Mouse (Mus musculus) natural killer cell, adult 2 months (primary cell): ENCODE results near the gene Tesc.

Source experiments
- DNase-seq, 2 experiments: peaks; one replicate each; pipeline ENCODE4 v3.0.0; 2022; ENCODE audit warnings: low spot score in 2 of 2

The Tesc gene

DNA sequence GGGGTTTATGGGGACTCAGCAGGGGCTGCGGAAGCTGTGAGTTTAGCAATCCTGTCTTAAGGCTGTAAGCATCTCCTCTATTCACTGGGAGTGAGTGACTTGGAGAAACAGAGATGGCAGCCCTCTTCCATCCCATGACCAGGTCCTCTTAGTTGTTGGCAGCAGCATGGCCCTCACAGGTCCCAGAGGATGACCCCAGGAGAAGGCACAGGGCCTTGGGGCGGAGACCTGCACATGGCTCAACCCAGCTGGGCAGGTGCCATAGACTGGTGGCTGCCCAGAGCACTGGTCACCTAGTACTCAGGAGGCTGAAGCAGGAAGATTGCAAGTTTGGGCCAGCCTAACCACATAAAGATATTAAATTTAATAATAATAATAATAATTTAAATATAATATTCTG, 11.9 kb upstream of the Tesc start:
- DNase-seq: no peak

DNA sequence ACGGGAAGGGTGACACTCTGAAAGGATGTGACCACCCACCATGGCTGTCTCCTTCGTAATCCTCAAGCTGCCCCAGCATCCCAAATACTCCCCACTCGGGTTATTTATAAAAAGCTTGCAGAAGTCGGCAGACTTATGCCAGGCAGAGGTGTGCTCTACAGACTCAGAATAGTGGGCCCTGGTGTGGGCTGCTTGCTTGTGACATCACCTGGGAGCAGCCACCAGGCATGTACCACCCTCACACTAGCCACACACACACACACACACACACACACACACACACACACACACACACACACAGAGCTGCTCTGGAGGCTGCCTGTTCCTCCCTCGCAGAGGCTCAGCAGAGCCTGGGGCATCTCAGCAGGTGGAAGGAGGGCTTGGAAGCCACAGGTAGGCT, 10.0 kb upstream of the Tesc start:
- no peak for DNase-seq

DNA sequence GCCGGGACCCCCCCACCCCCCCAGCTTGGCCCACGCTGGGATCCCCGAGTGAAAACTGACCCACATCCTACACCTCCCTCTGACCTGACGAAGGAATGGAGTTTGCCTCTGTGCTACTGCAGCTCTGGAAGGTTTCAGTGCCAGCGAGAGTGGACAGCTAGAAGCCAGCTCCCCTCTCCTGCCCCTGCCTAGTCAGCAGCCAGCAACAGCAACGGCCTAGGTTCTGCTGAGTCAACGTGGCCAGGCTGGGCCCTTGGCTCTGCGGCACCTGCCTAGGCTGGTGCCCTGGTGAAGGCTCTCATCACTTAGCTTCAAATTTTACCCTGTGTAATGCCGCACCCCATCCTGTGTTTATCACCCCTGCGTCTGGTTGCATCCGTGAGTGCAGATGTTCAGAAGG, 7.6 kb upstream of the Tesc start:
- DNase-seq: no peak

DNA sequence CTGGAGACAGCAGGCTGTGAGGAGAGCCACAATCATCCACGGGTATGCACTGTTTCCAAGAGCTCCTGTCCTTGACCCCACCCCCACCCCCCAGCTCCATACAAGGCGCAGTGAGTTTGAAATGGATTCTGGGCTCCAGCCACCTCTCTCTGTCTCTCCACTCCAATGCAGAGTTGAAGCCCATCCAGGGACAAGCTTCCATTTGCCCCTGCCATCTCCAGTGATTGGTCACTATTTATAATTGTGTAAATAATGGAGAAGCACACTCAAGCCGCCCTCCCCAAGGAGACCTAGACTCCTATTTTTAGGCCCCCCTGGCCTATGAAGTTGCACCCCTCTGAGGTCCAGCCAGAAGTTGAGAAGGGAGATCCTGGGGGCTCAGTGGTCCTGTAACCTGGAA, 4.5 kb upstream of the Tesc start:
- no peak for DNase-seq

DNA sequence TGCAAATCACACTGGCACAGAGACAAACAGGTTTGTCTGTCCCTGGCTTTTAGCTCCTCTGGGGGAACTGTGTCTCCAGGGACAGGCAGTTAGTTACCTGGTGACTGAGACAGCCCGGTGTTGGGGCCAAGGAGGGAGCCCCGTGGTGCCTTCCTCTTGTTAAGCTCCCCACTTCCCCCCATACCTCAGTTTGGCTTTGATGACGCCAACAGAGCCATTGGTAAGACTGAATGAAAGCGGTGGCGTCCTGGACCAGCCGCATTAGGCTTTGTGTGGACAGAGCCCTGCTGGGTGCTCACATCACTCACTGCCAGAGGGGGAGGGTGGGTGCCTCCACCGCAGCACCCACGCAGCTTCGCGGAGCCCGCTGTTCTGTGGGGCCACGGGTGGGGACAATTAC, 1.7 kb upstream of the Tesc start:
- DNase-seq: no peak

DNA sequence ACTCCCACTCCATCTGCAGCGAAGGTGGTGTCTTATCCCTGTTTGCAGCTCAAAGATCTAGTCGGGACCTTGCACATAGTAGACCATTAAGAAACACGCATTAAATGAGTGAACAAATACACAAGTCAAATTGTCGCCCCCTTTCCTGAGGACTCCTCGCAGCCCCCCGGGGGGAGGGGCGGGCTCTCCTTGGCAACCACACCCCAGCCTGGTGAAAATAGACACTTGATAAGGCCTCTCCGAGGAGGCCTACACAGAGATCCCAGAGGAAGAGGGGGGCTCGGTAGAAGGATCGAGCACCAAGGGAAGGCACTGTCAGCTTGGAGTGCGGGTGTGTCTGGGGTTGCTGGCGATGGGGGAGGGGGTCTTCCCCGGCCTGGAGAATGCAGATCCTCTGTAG, 1.2 kb upstream of the Tesc start:
- DNase-seq: no peak

DNA sequence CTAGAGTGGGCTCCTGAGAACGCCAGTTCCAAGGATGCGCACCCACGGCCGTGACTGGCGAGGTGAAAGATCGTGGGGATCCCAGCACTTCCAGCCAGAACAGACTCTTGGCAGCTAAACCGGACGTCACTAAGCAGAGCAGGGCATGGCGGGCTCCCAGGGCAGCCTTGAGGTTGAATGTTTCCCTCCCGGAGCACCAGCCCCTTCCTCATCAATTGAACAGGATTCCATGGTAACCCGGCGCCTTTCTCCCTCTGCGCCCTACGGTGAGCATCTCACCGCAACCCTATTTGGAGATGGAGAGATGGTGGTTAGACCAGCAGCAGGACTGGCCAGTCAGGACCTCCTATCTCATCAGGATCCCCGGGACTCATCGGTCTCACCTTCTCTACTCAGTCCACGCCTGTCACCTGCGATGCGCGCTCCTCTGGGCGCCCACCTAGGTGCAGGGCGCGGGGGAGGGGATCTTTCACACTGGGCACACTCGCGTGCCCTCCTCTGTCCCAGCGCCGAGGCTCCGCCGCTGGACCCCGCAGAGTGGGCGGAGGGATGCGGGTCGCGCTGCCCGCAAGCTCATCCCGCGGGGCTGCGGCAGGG, 344 bp upstream of the Tesc start:
- DNase-seq: no peak

DNA sequence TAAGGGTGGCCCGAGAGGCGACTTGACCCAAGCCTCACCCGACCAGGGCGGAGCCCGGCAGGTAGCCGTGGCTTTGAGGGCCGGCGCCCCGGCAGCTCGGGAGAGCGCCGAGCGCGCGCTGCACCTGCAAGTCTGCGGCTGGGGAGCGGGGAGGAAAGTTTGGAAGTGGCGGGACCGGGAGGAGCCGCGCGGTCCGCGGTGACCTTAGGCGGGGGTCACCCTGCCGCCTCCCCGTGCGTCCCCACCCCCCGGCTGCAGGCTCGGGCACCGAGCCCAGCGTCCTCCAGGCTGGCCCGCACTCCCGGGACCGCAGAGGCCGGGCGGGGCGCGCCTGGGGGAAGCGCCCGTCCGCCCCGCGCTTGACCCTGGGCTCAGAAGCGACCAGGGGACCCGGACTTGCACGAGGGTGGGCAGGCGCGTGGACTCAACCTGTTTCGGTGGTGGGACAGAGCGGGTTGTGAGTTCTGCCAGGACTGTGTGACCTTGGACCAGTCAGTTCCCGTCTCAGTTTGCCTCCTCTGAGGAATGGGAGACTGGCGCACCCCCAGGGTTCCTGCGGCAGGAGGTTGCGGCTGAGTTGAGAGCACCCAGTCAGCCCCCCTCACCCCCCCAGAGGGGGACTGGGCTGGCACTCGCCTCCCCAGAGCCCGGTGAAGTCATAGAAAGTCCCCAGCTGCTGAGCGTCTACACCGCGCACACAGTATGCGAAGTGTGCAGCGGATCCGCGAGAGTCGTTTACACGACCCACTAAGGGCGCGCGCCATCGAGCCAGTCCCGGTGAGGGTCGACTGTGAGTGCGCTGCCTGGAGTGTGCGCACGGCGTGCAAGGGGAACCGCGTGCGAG, 870 bp downstream of the Tesc start:
- peak; percentile 30 to 32 for DNase-seq

DNA sequence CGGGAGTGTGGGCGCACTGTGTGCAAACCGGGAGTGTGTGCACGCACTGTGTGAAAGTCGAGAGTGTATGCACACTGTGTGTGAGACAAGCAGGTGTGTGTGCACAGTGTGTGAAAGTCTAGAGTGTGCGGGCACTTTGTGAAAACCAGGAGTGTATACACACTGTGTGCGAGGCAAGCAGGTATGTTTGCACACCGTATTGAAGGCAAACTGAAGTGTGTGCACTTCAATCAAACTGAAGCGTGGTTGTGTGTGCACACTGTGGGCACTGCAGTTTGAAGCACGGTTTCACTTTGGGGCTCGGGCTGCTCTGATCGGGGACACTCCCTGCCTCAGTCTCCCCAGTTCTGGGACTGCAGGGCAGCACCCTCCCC, 1.5 kb downstream of the Tesc start:
- DNase-seq: no peak

DNA sequence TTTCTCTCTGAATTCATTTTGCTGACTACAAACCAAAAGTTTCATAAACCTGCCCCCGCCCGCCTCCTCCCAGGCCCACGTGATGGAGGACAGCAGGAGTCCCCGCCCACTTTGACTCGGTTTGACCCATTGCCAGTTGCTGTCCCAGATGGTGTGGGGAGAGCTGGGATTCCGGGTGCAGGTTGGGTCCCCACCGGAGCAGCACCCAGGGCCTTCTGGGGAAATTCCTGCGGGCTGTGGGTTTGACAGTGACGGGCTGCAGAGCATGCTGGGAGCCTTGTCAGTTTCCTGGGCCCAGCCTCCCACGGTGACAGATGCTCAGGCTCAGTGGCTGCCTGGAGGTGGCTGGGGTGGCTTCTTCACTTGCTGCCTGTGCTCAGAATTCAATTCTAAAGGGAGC, 1.9 kb downstream of the Tesc start:
- peak; percentile 64 to 67 for DNase-seq

DNA sequence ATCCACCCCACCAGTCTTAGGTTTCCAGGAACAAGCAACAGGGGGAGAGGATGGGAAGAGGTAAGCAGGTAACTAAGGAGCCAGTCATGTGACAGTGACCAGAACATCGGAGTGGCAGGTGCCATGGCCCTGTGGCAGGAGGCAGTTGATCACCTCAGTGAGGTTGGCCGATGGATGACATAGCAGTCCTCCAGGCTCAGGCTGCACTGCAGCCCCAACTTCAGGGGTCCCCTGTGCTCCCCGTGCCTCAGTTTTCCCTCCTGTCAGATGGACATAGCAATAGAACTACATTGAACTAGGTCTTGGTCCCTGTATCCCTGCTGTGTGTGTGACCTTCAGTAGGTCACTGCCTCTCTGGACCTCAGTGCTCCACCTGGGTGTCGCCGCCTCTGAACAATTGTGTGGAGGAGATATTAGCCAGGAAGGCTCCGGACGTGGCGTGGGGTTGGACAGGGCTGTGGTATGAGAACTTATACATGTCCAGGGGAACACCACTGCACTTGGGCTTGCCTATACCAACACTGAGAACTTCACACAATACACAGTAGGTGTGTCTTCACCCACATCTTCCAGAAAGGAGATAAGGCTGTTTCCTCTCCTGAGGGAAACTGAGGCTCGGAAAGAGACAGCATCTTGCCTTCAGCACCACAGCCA, 2.6 kb downstream of the Tesc start:
- DNase-seq: no peak

DNA sequence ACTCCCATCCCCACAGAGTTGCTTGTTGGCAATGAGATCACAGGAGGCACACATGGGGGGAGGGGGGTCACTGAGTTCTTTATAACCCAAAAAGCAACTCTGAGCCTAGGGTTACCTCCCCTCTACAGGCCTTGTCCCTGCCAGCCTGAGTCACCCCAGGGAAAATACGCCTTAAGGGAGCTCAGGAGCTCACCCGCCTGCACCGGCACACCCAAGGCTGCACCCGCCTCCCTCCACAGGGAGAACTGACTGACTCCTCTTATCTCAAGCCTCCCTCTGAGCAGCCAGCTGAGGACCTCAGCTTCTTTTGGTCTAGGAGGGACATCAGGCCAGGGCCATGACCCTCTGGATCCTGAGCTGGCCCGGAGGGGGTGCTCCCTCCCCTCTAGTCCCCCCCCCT, 3.5 kb downstream of the Tesc start:
- DNase-seq: no peak

DNA sequence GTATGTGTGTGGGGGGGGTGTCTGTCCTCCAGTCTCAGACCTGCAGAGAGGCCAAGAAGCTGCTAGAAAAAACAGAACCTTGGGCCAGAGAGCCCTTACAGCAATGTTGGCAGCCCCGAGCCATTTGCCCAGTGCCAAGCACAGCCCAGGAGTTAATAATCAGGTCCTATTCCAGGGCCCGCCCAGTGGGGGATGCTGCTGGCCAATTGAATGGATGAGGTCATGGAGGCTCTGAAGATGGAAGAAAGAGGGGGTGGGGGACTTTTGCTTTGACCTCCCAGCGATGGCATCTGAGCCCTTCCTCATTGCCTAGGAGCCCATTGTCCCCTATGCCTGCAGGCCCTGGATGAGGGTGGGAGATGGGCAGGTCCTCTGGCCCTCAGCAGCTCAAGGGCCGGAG, 4.0 kb downstream of the Tesc start:
- no peak for DNase-seq

DNA sequence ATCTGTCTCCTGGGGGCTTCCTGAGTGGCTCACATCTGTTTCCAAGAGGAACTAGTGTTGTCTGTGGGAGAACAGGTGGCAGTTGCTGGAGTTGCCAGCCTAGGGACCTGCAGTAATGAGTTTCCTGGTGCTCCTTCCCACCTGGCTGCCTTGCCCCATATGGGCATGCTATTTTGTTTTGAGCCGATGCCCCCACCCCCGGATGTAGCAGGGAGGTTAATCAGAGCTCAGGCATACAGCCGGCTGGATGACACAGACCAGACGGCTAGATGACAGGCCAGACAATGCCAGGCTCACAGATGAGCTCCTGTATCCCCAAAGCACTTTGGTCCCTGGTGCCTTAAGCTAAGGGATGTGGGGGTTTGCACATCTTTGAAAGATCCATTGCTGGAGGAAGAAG, 5.8 kb downstream of the Tesc start:
- no peak for DNase-seq

DNA sequence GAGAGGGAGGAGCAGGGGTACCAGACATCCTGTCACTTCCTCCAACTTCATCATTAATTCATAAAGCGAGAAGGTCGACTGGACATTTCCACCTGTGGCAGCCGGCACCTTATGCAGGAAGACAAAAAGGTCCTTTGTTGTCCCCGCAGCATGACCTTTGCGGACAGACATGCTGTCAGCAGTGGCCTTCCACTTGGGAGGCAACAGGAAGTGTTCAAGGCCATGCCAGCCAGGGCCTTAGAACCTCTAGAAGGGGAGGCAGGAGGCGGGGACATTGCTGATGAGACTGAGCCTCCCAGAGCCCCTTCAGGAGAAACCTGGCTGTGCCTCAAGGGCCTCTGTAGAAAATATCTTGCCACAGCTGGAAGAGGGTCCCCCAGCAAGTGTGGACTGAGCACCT, 6.2 kb downstream of the Tesc start:
- no peak for DNase-seq

DNA sequence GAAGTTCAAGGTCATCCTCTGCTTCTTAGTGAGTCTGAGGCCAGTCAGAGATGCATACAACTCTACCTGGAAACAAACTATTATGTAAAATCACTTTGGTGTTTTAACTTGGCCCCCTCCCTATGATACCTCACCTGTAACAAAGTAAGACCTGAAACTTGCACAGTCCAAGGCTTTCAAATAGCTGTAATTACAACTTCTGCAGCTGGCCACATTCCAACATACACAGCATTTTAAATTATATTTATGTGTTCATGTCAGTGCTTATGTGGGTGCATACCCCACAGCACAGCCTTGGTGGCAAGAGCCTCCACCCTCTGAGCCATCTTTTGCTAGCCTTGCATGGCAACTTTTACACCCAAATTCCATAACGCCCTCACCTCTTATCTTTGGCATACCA, 7.1 kb downstream of the Tesc start:
- no peak for DNase-seq

DNA sequence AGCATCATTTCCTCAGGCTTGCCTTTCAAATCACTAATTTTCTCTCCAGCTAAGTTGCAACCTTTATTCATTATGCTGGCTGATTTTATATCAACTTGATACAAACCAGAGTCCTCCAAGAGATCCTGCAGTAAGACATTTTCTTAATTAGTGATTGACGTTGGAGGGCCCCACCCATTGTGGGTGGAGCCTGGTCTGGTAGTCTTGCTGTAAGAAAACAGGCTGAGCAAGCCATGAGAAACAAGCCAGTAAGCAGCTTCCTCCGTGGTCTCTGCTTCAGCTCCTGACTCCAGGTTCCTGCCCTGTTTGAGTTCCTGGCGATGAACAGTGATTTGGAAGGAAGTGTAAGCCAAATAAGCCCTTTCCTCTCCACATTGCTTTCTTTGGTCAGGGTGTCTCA, 8.2 kb downstream of the Tesc start:
- no peak for DNase-seq

DNA sequence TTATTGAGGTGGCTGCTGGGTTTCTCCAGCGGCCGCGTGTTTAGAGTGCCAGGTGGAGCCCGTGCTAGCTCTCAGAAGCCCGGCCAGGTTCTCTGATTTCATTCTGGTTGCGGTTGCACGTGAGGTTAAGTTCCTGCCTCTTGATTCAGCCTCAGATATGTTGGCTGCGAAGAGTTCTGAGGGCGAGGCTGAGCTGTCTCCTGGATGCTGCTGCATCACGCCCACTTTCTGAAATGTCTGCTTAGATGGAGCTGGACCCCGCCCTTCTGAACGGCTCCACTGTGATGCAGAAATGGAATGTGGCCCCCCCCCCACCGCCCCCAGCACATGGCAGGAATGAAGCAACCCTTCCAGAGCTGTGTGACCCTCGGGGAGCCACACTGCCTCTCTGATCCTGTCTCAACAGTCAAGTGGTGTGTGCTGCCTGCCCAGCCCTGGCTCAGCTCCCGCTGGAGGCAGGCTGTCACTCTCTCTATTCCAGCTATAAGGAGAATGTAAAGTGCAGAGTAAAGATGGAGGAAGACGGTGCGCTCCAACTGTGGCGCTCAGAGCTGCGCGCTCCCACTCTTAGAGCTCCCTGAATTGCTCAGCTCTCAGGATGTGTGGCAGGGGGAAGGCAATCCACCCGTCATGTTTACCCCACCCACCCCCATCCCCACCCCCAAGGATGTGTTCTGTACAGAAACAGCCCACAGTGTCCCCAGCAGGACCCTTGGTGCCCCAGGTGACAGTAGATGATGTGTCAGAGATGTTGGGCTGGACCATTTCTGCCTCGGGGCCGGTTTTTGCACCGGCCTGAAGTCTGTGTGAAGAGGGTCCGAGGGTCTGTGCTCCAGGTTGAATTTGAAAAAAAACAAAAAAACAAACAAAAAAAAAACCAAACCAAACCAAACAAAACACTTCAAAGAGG, 9.6 kb downstream of the Tesc start:
- DNase-seq: peak in 1 of 2 experiments; percentile 28

DNA sequence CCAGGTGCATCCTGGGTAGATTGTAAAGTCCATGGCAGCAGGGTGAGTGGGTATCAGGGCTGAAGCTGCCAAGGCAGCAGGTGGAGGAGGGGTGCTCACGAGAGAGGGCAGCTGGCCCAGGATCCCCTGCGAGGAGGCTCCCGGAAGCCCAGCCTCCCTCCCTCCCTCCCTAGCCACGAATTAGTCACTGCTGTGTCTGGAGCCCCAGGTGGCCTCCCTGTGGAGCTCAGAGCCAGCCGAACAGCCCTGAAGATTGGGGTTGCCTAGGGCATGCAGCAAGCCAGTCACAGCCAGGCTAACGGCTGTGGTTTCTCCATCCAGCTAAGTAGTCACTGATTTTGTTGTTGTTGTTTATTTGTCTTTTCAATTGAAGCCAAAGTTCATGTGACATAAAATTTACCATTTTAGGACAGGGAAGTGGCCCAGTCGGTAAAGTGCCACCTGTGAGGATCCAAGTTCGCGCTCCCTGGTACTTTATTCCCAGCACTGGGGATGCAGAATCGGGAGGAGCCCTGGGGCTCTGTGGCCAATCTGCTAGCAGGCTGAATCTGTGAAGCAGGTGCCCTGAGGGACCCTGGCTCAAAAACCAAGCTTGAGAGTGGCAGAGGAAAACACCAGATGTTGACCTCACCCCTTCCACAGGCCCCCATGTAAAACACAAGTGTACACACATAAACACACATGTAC, 10.4 kb downstream of the Tesc start:
- no peak for DNase-seq

DNA sequence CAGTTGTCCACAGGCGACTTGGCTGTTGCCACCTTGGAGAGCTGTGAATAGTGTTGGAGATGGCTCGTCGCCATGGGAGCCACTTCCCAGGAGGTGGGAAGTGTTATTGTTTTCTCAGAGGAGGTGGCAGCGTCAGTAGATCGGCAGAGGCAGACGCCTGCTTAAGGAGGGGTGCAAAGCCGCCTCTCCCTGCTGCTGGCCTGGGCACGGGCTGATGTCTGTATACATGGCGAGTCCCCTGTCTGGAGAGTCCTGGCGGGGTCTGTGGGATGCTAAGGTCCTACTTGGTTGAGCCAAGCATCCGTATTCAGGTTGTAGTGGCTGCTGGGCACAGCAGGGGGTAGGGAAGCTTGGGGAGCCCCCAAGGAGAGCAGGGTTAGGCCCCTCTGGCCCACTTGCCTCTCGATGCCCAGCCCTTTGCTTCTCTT, 11.7 kb downstream of the Tesc start:
- DNase-seq: no peak

DNA sequence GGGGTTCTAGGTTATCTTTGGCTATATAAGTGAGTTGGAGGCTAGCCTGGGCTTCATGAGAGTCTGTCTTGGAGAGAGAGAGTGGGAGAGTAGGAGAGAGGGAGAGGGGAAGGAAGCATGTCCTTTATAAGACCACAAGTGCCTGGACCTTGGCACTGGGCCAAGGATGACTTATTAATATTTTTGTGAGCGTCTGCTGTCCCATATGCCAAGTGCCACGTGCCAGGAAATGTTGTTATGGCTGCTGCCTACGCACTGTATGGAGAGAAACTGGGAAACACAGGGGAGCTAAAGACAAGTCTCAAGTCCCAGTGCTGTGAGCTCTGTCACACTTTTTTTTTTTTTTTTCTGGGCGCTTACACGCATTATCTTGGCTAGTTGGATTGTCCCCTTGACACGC, 15.1 kb downstream of the Tesc start:
- DNase-seq: no peak

DNA sequence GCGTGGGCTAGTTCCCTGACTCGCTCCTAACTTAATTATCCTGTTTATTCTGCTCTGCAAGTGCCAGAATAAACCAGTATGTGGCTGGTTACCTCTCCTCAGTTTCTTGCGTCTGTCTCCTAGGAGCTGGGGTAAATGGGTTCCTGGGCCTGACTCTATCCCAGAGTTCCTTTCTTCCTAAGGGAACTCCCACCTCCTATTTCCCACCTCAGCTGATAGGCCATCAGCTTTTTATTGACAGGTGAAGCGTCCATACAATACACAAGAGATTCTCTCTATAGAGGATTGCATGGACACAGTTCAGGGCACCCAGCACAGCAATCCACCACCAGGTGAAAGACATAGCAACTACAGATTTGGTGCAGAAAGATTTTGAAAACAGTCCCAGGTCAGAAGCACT, 16.2 kb downstream of the Tesc start:
- DNase-seq: no peak
